Mouse (Mus musculus) MEL (cell line): Measurements from ENCODE around the gene Gm20696. TPM values are rescaled to one million over a fixed set of nuclear protein-coding genes. Genes with fewer than 3 reads are reported as not detected.

Source experiments
- DNase-seq: peaks from one replicate; pipeline ENCODE4 v3.0.0; 2011; ENCODE audit warnings: low read depth, low spot score
- H3K27ac ChIP-seq: 2 replicates; pipeline ENCODE4 v1.5.1; 2012; ENCODE audit warnings: low read depth, mild to moderate bottlenecking, control low read depth, low read length, moderate library complexity; ENCODE audit not compliant: control insufficient read depth
- H3K27me3 ChIP-seq, 2 experiments: fragments of 150-350 bp in 1 of 2; sonication (generic) in 1 of 2; 2 replicates each; pipeline ENCODE4 v1.6.1; 2012; ENCODE audit warnings: low read length in 2 of 2, mild to moderate bottlenecking in 2 of 2, improper control_type of control experiment in 1 of 2, moderate library complexity in 1 of 2; ENCODE audit not compliant: insufficient read depth in 2 of 2, control insufficient read depth in 1 of 2
- H3K36me3 ChIP-seq, 2 experiments: 2 replicates each; pipeline ENCODE4 v1.6.1; 2012 to 2014; ENCODE audit warnings: low read length in 2 of 2, improper control_type of control experiment in 1 of 2, inconsistent platforms in 1 of 2, mild to moderate bottlenecking in 1 of 2; ENCODE audit not compliant: insufficient read depth in 2 of 2, control insufficient read depth in 1 of 2
- H3K4me1 ChIP-seq, 2 experiments: fragments of 150-350 bp in 1 of 2; sonication (generic) in 1 of 2; 2 replicates each; pipeline ENCODE4 v1.6.1; 2012; ENCODE audit warnings: low read length in 2 of 2, improper control_type of control experiment in 1 of 2, mild to moderate bottlenecking in 1 of 2; ENCODE audit not compliant: insufficient read depth in 2 of 2, control insufficient read depth in 1 of 2
- H3K4me3 ChIP-seq, 2 experiments: fragments of 150-350 bp in 1 of 2; sonication (generic) in 1 of 2; 2 replicates each; pipeline ENCODE4 v1.5.1; 2012; ENCODE audit warnings: low read depth in 2 of 2, low read length in 2 of 2, mild to moderate bottlenecking in 2 of 2, moderate library complexity in 2 of 2, control low read depth in 1 of 2, improper control_type of control experiment in 1 of 2; ENCODE audit not compliant: control insufficient read depth in 1 of 2, insufficient read depth in 1 of 2
- H3K79me2 ChIP-seq: 2 replicates; pipeline ENCODE4 v1.6.1; 2012; ENCODE audit warnings: mild to moderate bottlenecking, low read length, moderate library complexity; ENCODE audit not compliant: control insufficient read depth, poor library complexity, insufficient read depth
- H3K9ac ChIP-seq: 2 replicates; pipeline ENCODE4 v1.6.1; 2012; ENCODE audit warnings: low read depth, mild to moderate bottlenecking, control low read depth, low read length, moderate library complexity; ENCODE audit not compliant: control insufficient read depth, poor library complexity, severe bottlenecking
- H3K9me3 ChIP-seq: fragments of 150-350 bp; sonication (generic); replicated peaks from 2 replicates; pipeline ENCODE4 v1.6.1; 2012; ENCODE audit warnings: mild to moderate bottlenecking, low read length, improper control_type of control experiment, moderate library complexity; ENCODE audit not compliant: insufficient read depth
- BHLHE40 ChIP-seq: IDR thresholded peaks from 2 replicates; pipeline ENCODE4 v1.6.1; 2012; ENCODE audit warnings: low read depth, mild to moderate bottlenecking, inconsistent platforms, low read length, improper control_type of control experiment, borderline replicate concordance
- CHD1 ChIP-seq: IDR thresholded peaks from 2 replicates; pipeline ENCODE4 v1.6.1; 2012; ENCODE audit warnings: low read depth, mild to moderate bottlenecking, inconsistent platforms, low read length, improper control_type of control experiment
- E2F4 ChIP-seq: IDR thresholded peaks from 2 replicates; pipeline ENCODE4 v1.6.1; 2011; ENCODE audit warnings: low read depth, low read length, improper control_type of control experiment, borderline replicate concordance
- EP300 ChIP-seq, 2 experiments: IDR thresholded peaks; 2 replicates each; pipeline ENCODE4 v1.6.1; 2011; ENCODE audit warnings: improper control_type of control experiment in 2 of 2, low read length in 2 of 2, low read depth in 1 of 2, mild to moderate bottlenecking in 1 of 2
- GATA1 ChIP-seq: IDR thresholded peaks from 2 replicates; pipeline ENCODE4 v1.6.1; 2011; ENCODE audit warnings: low read depth, low read length, improper control_type of control experiment
- HCFC1 ChIP-seq: IDR thresholded peaks from 2 replicates; pipeline ENCODE4 v1.6.1; 2012; ENCODE audit warnings: low read depth, mild to moderate bottlenecking, inconsistent platforms, low read length, improper control_type of control experiment, moderate library complexity
- KAT2A ChIP-seq: conservative IDR thresholded peaks from 2 replicates; pipeline ENCODE4 v1.6.1; 2012; ENCODE audit warnings: low read depth, low read length, improper control_type of control experiment, inconsistent platforms
- MAX ChIP-seq: IDR thresholded peaks from 2 replicates; pipeline ENCODE4 v1.6.1; 2011; ENCODE audit warnings: low read length, improper control_type of control experiment
- NELFE ChIP-seq: IDR thresholded peaks from 2 replicates; pipeline ENCODE4 v1.6.1; 2011; ENCODE audit warnings: low read depth, low read length, improper control_type of control experiment
- POLR2AphosphoS5 ChIP-seq: IDR thresholded peaks from 2 replicates; pipeline ENCODE4 v1.6.1; 2012; ENCODE audit warnings: low read depth, borderline replicate concordance, mild to moderate bottlenecking, inconsistent platforms, low read length, moderate library complexity, mixed read lengths
- RAD21 ChIP-seq: IDR thresholded peaks from 2 replicates; pipeline ENCODE4 v1.6.1; 2011; ENCODE audit warnings: mild to moderate bottlenecking, low read depth, low read length, improper control_type of control experiment
- RCOR1 ChIP-seq: IDR thresholded peaks from 2 replicates; pipeline ENCODE4 v1.6.1; 2012; ENCODE audit warnings: low read depth, mild to moderate bottlenecking, inconsistent platforms, low read length, improper control_type of control experiment
- SIN3A ChIP-seq: IDR thresholded peaks from 2 replicates; pipeline ENCODE4 v1.6.1; 2012; ENCODE audit warnings: low read length, improper control_type of control experiment, inconsistent platforms
- TBP ChIP-seq: IDR thresholded peaks from 2 replicates; pipeline ENCODE4 v1.8.0; 2011; ENCODE audit warnings: low read depth, low read length, improper control_type of control experiment
- UBTF ChIP-seq: IDR thresholded peaks from 2 replicates; pipeline ENCODE4 v1.6.1; 2012; ENCODE audit warnings: low read depth, mild to moderate bottlenecking, inconsistent platforms, low read length, improper control_type of control experiment, moderate library complexity, borderline replicate concordance; ENCODE audit not compliant: insufficient read depth
- USF1 ChIP-seq: IDR thresholded peaks from 2 replicates; pipeline ENCODE4 v1.6.1; 2014; ENCODE audit warnings: low read depth, mild to moderate bottlenecking, inconsistent platforms, low read length, improper control_type of control experiment, moderate library complexity
- ZMIZ1 ChIP-seq: IDR thresholded peaks from 2 replicates; pipeline ENCODE4 v1.6.1; 2012; ENCODE audit warnings: low read depth, mild to moderate bottlenecking, inconsistent platforms, low read length, improper control_type of control experiment, moderate library complexity
- ZNF384 ChIP-seq: IDR thresholded peaks from 2 replicates; pipeline ENCODE4 v1.6.1; 2012; ENCODE audit warnings: low read depth, mild to moderate bottlenecking, inconsistent platforms, low read length, improper control_type of control experiment
- polyA plus RNA-seq, 2 experiments: library from polyadenylated mRNA; stranded (reverse) in 1 of 2; unstranded in 1 of 2; fragments of >175 nt in 1 of 2; fragments of >200 nt in 1 of 2; gene quantifications; 2 replicates each; pipeline versions ENCODE4 v1.2.1 to v1.2.4; 2012; ENCODE audit warnings: low replicate concordance in 2 of 2, low read depth in 1 of 2; ENCODE audit not compliant: insufficient read length in 2 of 2, insufficient read depth in 1 of 2, missing spikeins in 1 of 2
- total RNA-seq: library from RNA; depleted of rRNA; stranded (reverse); fragments of 300-350 nt; gene quantifications from 2 replicates; pipeline ENCODE4 v1.2.3, GENCODE M21; 2012

Gm20696 gene
- total and polyA plus RNA-seq, 3 experiments: 0.07 to 0.39 TPM; not detected in 1

DNA sequence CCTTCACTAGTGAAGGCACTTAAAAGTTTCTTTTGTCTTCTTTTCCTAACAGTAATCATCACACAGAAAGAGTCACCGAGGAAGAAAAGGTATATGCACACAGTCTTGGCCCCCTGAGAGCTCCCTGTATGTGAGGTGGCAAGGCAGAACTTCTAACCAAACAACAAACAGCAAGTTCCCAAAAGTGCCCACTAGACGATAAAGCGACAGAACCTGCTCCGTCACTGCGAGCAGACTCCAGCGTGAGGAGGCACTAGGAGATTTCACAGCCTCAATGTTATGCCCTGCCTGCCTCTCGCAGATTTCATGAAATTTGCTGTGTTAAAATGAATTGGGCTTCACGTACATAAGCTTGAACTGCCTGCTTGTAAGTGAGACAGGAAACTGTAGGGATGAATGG is 46.6 kb downstream of the Gm20696 start:
- Histone ChIP-seq H3K9ac (no peak overlapping the region), H3K9me3 (no peaks in the 10 kb centered on the region), H3K27ac (no peak overlapping the region), H3K36me3 (no peaks in the 10 kb centered on the region), H3K79me2 (no peaks in the 10 kb centered on the region), H3K4me1 (no peaks in the 10 kb centered on the region), H3K4me3 (no peak overlapping the region), H3K27me3 (peaks cover 0 to 4% of the 10 kb centered on the region in 2 experiments; a peak in 3 of 4 replicates)
- DNase-seq: no peak
- TF ChIP-seq RAD21: no peak
- TF ChIP-seq NELFE: no peak
- no peak for TF ChIP-seq UBTF
- no peak for TF ChIP-seq POLR2AphosphoS5
- TF ChIP-seq USF1: no peak
- TF ChIP-seq CHD1: no peak
- no peak for TF ChIP-seq MAX
- TF ChIP-seq RCOR1: no peak
- no peak for TF ChIP-seq GATA1
- no peak for TF ChIP-seq E2F4
- no peak for TF ChIP-seq HCFC1
- TF ChIP-seq ZMIZ1: no peak
- TF ChIP-seq TBP: no peak
- no peak for TF ChIP-seq BHLHE40
- TF ChIP-seq SIN3A: no peak

DNA sequence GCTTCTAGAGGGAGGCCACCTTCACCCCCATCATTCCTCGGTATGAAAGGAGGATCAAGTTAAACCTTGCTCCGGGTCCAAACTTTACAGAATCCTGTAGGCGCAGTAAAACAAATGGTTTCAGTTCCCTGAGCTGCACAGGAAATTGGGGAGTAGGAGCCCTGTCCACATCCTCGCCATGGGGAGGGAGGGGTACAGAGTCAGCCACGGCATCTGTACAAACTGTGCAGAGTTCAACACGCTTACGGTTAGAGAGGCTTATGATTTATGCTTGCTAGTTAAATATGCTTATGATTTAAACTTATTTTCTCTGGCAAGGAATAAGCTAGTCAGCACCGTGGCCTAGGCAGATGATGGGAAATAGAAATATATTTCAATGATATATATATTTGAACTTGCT is 47.1 kb downstream of the Gm20696 start:
- Histone ChIP-seq H3K4me3 (no peak overlapping the region), H3K9me3 (no peaks in the 10 kb centered on the region), H3K79me2 (no peaks in the 10 kb centered on the region), H3K9ac (no peak overlapping the region), H3K27ac (no peak overlapping the region), H3K4me1 (no peaks in the 10 kb centered on the region), H3K36me3 (no peaks in the 10 kb centered on the region), H3K27me3 (peaks cover 0 to 4% of the 10 kb centered on the region in 2 experiments; a peak in 3 of 4 replicates)
- no peak for DNase-seq
- TF ChIP-seq EP300 (IDR thresholded peaks at IDR 0.05; ENCODE audit: low read depth in 1 of 2, low read length in 2 of 2) (no peak), KAT2A (no peak), ZNF384 (no peak), NELFE (no peak)
